Mouse (Mus musculus): ENCODE measurements around the gene Arl8a. TPM values are rescaled to one million over a fixed set of nuclear protein-coding genes. Genes with fewer than 3 reads are reported as not detected.
A peak's percentile ranks its signal among the peaks of the same experiment; 100 is the strongest.

Gene Arl8a
- polyA plus RNA-seq, 2 experiments: 54.5 to 88.1 TPM

DNA sequence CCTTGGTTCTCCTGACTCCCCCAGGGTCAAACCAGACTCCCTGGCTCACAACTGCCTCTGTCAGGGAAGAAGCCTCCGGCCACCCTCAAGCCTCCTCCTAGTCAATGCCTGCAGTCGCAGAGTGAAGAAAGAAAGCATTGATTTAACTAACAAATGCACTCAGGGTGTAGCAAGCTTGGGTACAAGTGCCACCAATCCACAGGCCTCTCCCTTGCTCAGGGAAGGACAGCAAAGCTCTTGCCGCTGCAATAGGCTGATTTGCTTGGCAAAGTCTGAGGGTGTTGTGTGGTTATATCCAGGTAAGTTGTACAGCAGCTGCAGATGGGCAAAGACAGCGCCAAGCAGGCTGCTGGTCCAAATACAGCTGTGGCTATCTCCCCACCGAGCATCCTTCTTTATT, 51.8 kb downstream of the Arl8a start:
- no peak overlapping the region for H3K4me2 ChIP-seq (replicated peaks; ENCODE audit: low read depth, low read length, severe bottlenecking)
- ATAC-seq (ENCODE audit: low FRiP score, low read depth) (no peak), DNase-seq (ENCODE audit: low spot score) (no peak)
- no peak overlapping the region for H3K9ac ChIP-seq (ENCODE audit: low read depth, low read length, severe bottlenecking)
- peaks cover 6% of the 10 kb centered on the region for H3K4me1 ChIP-seq (ENCODE audit: control insufficient read depth, insufficient read depth, low read length)
- no peak overlapping the region for H3K27ac ChIP-seq (replicated peaks; ENCODE audit: low read depth, low read length)
- TF ChIP-seq POLR2A (IDR thresholded peaks at IDR 0.05; ENCODE audit: borderline replicate concordance, extremely low read depth, insufficient read depth, insufficient read length): no peak
- H3K9me3 ChIP-seq (ENCODE audit: control insufficient read depth, low read length): no peaks in the 10 kb centered on the region
- H3K36me3 ChIP-seq (ENCODE audit: control insufficient read depth, insufficient read depth, low read length): no peaks in the 10 kb centered on the region
- WGBS: 58% methylated on average over 5 of the region's 5 CpGs
- no peak overlapping the region for H3K4me3 ChIP-seq (replicated peaks; ENCODE audit: low read length)
- H3K27me3 ChIP-seq (ENCODE audit: control insufficient read depth, insufficient read depth, low read length): no peaks in the 10 kb centered on the region

GRCm38 (mm10) chr1:135199014-135199819, 52.6 kb downstream of the Arl8a start:
- Histone ChIP-seq H3K4me1 (ENCODE audit: control insufficient read depth, insufficient read depth, low read length) (peaks cover 6% of the 10 kb centered on the region), H3K4me3 (replicated peaks; ENCODE audit: low read length) (no peak overlapping the region), H3K36me3 (ENCODE audit: control insufficient read depth, insufficient read depth, low read length) (no peaks in the 10 kb centered on the region), H3K4me2 (replicated peaks; ENCODE audit: low read depth, low read length, severe bottlenecking) (peak overlapping the region; percentile 43), H3K27me3 (ENCODE audit: control insufficient read depth, insufficient read depth, low read length) (no peaks in the 10 kb centered on the region), H3K9me3 (ENCODE audit: control insufficient read depth, low read length) (no peaks in the 10 kb centered on the region), H3K27ac (replicated peaks; ENCODE audit: low read depth, low read length) (no peak overlapping the region), H3K9ac (ENCODE audit: low read depth, low read length, severe bottlenecking) (peak overlapping the region; percentile 32; the same call in 1 of the 2 replicates)
- no peak for ATAC-seq (ENCODE audit: low FRiP score, low read depth)
- peak; percentile 22 for DNase-seq (ENCODE audit: low spot score)
- 6% methylated on average over 21 of the region's 21 CpGs for WGBS
- TF ChIP-seq POLR2A (IDR thresholded peaks at IDR 0.05; ENCODE audit: borderline replicate concordance, extremely low read depth, insufficient read depth, insufficient read length): no peak

- TF ChIP-seq POLR2A (IDR thresholded peaks at IDR 0.05; ENCODE audit: borderline replicate concordance, extremely low read depth, insufficient read depth, insufficient read length): no peak
- no peaks in the 10 kb centered on the region for H3K9me3 ChIP-seq (ENCODE audit: control insufficient read depth, low read length)
- DNase-seq (ENCODE audit: low spot score) (no peak), ATAC-seq (ENCODE audit: low FRiP score, low read depth) (no peak)
- no peaks in the 10 kb centered on the region for H3K36me3 ChIP-seq (ENCODE audit: control insufficient read depth, insufficient read depth, low read length)
- WGBS: 62% methylated on average over 4 of the region's 4 CpGs
- H3K4me3 ChIP-seq (replicated peaks; ENCODE audit: low read length): no peak overlapping the region
- H3K4me2 ChIP-seq (replicated peaks; ENCODE audit: low read depth, low read length, severe bottlenecking): no peak overlapping the region
- H3K4me1 ChIP-seq (ENCODE audit: control insufficient read depth, insufficient read depth, low read length): peaks cover 6% of the 10 kb centered on the region
- no peaks in the 10 kb centered on the region for H3K27me3 ChIP-seq (ENCODE audit: control insufficient read depth, insufficient read depth, low read length)
- no peak overlapping the region for H3K27ac ChIP-seq (replicated peaks; ENCODE audit: low read depth, low read length)
- no peak overlapping the region for H3K9ac ChIP-seq (ENCODE audit: low read depth, low read length, severe bottlenecking)
Measured at GRCm38 (mm10) chr1:135200400-135200799, 53.8 kb downstream of the Arl8a start.

DNA sequence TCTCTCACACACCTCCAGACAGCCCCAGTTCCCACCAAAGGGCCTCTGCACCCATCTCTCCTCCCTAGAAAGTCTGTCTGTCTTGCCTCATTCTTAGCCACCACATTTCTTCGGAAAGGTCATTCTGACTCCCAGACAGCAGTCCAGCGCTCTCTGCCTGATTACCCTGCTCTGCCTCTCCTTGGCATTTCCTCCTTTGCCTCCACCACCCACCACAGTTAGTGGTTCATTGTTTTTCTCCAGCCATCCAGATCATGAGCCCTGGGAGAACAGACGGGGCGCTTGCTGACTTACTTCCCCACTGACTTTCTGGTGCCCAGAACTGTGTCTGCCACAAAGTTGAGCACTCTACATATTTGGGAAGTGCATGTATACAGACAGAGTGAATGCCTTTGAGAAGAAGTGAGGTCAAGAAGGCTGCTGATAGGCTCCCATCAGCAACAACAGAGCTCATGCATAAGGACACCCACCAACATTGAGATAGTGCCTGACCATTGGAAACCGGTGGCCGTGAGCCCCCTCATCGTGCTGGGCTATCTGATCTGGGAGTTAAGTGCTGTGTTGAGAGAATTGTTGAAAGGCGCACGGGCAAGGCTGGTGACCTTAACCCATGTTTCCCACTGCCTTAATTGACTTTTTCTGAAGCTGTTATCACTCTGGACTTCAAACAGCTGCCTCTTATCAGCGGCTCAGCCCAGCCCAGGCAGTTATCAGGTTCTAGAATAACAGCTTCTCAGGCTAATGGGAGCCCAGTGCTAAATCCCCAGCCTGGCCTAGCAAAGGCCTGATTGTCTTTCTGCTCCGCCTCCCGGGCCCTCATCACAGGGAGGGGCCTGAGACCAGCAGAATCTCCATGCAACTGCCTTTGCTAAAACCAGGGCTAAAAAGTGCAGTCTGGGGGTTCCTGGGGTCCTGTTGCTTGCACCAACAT, 57.8 kb downstream of the Arl8a start:
- Histone ChIP-seq H3K4me3 (replicated peaks; ENCODE audit: low read length) (no peak overlapping the region), H3K36me3 (ENCODE audit: control insufficient read depth, insufficient read depth, low read length) (no peaks in the 10 kb centered on the region), H3K27ac (replicated peaks; ENCODE audit: low read depth, low read length) (no peak overlapping the region), H3K9ac (ENCODE audit: low read depth, low read length, severe bottlenecking) (no peak overlapping the region), H3K27me3 (ENCODE audit: control insufficient read depth, insufficient read depth, low read length) (no peaks in the 10 kb centered on the region), H3K4me1 (ENCODE audit: control insufficient read depth, insufficient read depth, low read length) (peaks cover under 1% of the 10 kb centered on the region), H3K9me3 (ENCODE audit: control insufficient read depth, low read length) (no peaks in the 10 kb centered on the region), H3K4me2 (replicated peaks; ENCODE audit: low read depth, low read length, severe bottlenecking) (no peak overlapping the region)
- no peak for ATAC-seq (ENCODE audit: low FRiP score, low read depth)
- WGBS: 43% methylated on average over 12 of the region's 12 CpGs
- no peak for TF ChIP-seq POLR2A (IDR thresholded peaks at IDR 0.05; ENCODE audit: borderline replicate concordance, extremely low read depth, insufficient read depth, insufficient read length)
- no peak for DNase-seq (ENCODE audit: low spot score)

GRCm38 (mm10) chr1:135205257-135205656, 58.6 kb downstream of the Arl8a start:
- 71% methylated on average over 4 of the region's 4 CpGs for WGBS
- Histone ChIP-seq H3K9me3 (ENCODE audit: control insufficient read depth, low read length) (no peaks in the 10 kb centered on the region), H3K4me3 (replicated peaks; ENCODE audit: low read length) (no peak overlapping the region), H3K9ac (ENCODE audit: low read depth, low read length, severe bottlenecking) (no peak overlapping the region), H3K4me1 (ENCODE audit: control insufficient read depth, insufficient read depth, low read length) (no peaks in the 10 kb centered on the region; the same call in 1 of the 2 replicates), H3K4me2 (replicated peaks; ENCODE audit: low read depth, low read length, severe bottlenecking) (no peak overlapping the region), H3K27ac (replicated peaks; ENCODE audit: low read depth, low read length) (no peak overlapping the region), H3K27me3 (ENCODE audit: control insufficient read depth, insufficient read depth, low read length) (no peaks in the 10 kb centered on the region), H3K36me3 (ENCODE audit: control insufficient read depth, insufficient read depth, low read length) (no peaks in the 10 kb centered on the region)
- ATAC-seq (ENCODE audit: low FRiP score, low read depth) (no peak), DNase-seq (ENCODE audit: low spot score) (no peak)
- no peak for TF ChIP-seq POLR2A (IDR thresholded peaks at IDR 0.05; ENCODE audit: borderline replicate concordance, extremely low read depth, insufficient read depth, insufficient read length)

Other genes with a start within 250 kb of the Arl8a start
- 10.9 and 11.4 TPM in 2 replicates for gene Ppp1r12b, start 190.9 kb upstream of the Arl8a start, polyA plus RNA-seq (2012; rRNA removed)
- 9.2 and 9.3 TPM in 2 replicates for gene Ppp1r12b, start 190.9 kb upstream of the Arl8a start, polyA plus RNA-seq (2014; fragmentation: Nextera tagmentation; extraction: Ambion mirVana)
- gene Ube2t, start 184.3 kb upstream of the Arl8a start, polyA plus RNA-seq (2012; rRNA removed): 20.5 and 23.5 TPM in 2 replicates
- gene Ube2t, start 184.3 kb upstream of the Arl8a start, polyA plus RNA-seq (2014; fragmentation: Nextera tagmentation; extraction: Ambion mirVana): 21.7 and 24.3 TPM in 2 replicates
- gene Lgr6, start 41.5 kb upstream of the Arl8a start, polyA plus RNA-seq (2012; rRNA removed): 3.2 and 4.2 TPM in 2 replicates
- 8.3 and 9.5 TPM in 2 replicates for gene Lgr6, start 41.5 kb upstream of the Arl8a start, polyA plus RNA-seq (2014; fragmentation: Nextera tagmentation; extraction: Ambion mirVana)
- gene Ptpn7, start 14.1 kb upstream of the Arl8a start, polyA plus RNA-seq (2012; rRNA removed): 3.6 and 3.9 TPM in 2 replicates
- gene Ptpn7, start 14.1 kb upstream of the Arl8a start, polyA plus RNA-seq (2014; fragmentation: Nextera tagmentation; extraction: Ambion mirVana): 3.1 and 4.2 TPM in 2 replicates
- 0.08 and 0.13 TPM in 2 replicates for gene Gpr37l1, start 20.9 kb downstream of the Arl8a start, polyA plus RNA-seq (2012; rRNA removed)
- gene Gpr37l1, start 20.9 kb downstream of the Arl8a start, polyA plus RNA-seq (2014; fragmentation: Nextera tagmentation; extraction: Ambion mirVana): 0.14 TPM in 1 of 2 replicates, not detected in the other
- gene Elf3, start 111.7 kb downstream of the Arl8a start, polyA plus RNA-seq (2012; rRNA removed): 2.3 and 2.8 TPM in 2 replicates
- gene Elf3, start 111.7 kb downstream of the Arl8a start, polyA plus RNA-seq (2014; fragmentation: Nextera tagmentation; extraction: Ambion mirVana): 4.5 and 6.4 TPM in 2 replicates
- gene Rnpep, start 137.3 kb downstream of the Arl8a start, polyA plus RNA-seq (2012; rRNA removed): 39.4 and 39.6 TPM in 2 replicates
- gene Rnpep, start 137.3 kb downstream of the Arl8a start, polyA plus RNA-seq (2014; fragmentation: Nextera tagmentation; extraction: Ambion mirVana): 77.0 and 82.4 TPM in 2 replicates
- gene Timm17a, start 167.0 kb downstream of the Arl8a start, polyA plus RNA-seq (2012; rRNA removed): 51.7 and 56.1 TPM in 2 replicates
- gene Timm17a, start 167.0 kb downstream of the Arl8a start, polyA plus RNA-seq (2014; fragmentation: Nextera tagmentation; extraction: Ambion mirVana): 180 and 187 TPM in 2 replicates
- gene Lmod1, start 178.0 kb downstream of the Arl8a start, polyA plus RNA-seq (2012; rRNA removed): 0.33 and 0.59 TPM in 2 replicates
- 0.43 and 0.56 TPM in 2 replicates for gene Lmod1, start 178.0 kb downstream of the Arl8a start, polyA plus RNA-seq (2014; fragmentation: Nextera tagmentation; extraction: Ambion mirVana)
- 26.5 and 39.2 TPM in 2 replicates for gene Shisa4, start 228.4 kb downstream of the Arl8a start, polyA plus RNA-seq (2012; rRNA removed)
- gene Shisa4, start 228.4 kb downstream of the Arl8a start, polyA plus RNA-seq (2014; fragmentation: Nextera tagmentation; extraction: Ambion mirVana): 25.9 and 28.7 TPM in 2 replicates

Data from limb, embryonic 14.5 days (tissue).